Mouse (Mus musculus) C2C12 (cell line): ENCODE measurements around the gene Atp2b4.

ENCODE experiments used
- CEBPB ChIP-seq: IDR thresholded peaks from one replicate; pipeline ENCODE4 v1.6.1; 2011; ENCODE audit warnings: low read depth, mild to moderate bottlenecking, control low read depth, moderate library complexity
- CTCF ChIP-seq: IDR thresholded peaks from one replicate; pipeline ENCODE4 v1.5.1; 2011; ENCODE audit not compliant: control insufficient read depth, insufficient read depth, insufficient read length
- FOSL1 ChIP-seq: IDR thresholded peaks from one replicate; pipeline ENCODE4 v1.8.0; 2011; ENCODE audit warnings: mild to moderate bottlenecking, low read length; ENCODE audit not compliant: poor library complexity, insufficient read depth, severe bottlenecking
- MAX ChIP-seq: IDR thresholded peaks from one replicate; pipeline ENCODE4 v1.6.1; 2011; ENCODE audit warnings: mild to moderate bottlenecking, control low read depth
- MYOD1 ChIP-seq: IDR thresholded peaks from one replicate; pipeline ENCODE4 v1.6.1; 2011; ENCODE audit warnings: low read depth; ENCODE audit not compliant: control insufficient read depth, insufficient read length
- MYOG ChIP-seq: IDR thresholded peaks from one replicate; pipeline ENCODE4 v1.6.1; 2011; ENCODE audit not compliant: control insufficient read depth, insufficient read length; ENCODE audit errors: extremely low read depth
- USF1 ChIP-seq: IDR thresholded peaks from one replicate; pipeline ENCODE4 v1.6.1; 2011; ENCODE audit warnings: low read depth, mild to moderate bottlenecking, control low read depth, moderate library complexity

- TF ChIP-seq FOSL1 (no peak), MYOD1 (no peak), CEBPB (no peak), CTCF (no peak), USF1 (no peak), MAX (no peak), MYOG (no peak)
Measured at GRCm38 (mm10) chr1:133825140-133825539, 24.3 kb upstream of the Atp2b4 start.
